Mouse (Mus musculus) adrenal gland, postnatal 14 days (tissue): ENCODE data around the gene Rnf114. TPM values are rescaled to one million over a fixed set of nuclear protein-coding genes. Genes with fewer than 3 reads are reported as not detected.

Source experiments
- DNase-seq: peaks from one replicate; pipeline ENCODE4 v3.0.0; 2021; ENCODE audit warnings: mixed read lengths
- total RNA-seq: library from RNA; stranded (reverse); gene quantifications from 2 replicates; pipeline ENCODE4 v1.2.3, GENCODE M21; 2021

The Rnf114 gene
- total RNA-seq, 1 experiment from 2014 or later: 57.6 TPM

DNA sequence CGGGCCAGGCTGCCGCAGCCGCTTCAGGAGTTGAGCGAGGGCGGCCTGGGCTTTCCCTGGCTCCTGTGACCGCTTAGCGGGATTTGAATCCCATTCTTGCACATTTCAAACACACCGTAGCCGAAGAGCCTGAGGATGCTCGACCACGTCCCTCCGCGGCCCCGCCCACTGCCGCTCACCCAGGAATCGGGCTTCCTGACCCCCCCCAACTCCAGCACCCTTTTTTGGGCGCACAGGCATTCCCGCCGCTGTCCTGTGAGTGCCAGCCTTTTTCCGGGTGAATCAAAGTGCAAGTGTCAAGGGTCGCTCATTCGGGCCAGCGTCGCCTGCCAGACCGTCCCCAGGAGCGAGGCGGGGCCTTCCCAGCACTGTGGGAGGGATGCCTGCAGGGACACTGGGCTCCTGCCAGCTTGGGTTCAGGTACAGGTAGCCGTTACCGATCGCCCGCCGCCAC, 11.5 kb downstream of the Rnf114 start:
- peak; percentile 82 for DNase-seq

DNA sequence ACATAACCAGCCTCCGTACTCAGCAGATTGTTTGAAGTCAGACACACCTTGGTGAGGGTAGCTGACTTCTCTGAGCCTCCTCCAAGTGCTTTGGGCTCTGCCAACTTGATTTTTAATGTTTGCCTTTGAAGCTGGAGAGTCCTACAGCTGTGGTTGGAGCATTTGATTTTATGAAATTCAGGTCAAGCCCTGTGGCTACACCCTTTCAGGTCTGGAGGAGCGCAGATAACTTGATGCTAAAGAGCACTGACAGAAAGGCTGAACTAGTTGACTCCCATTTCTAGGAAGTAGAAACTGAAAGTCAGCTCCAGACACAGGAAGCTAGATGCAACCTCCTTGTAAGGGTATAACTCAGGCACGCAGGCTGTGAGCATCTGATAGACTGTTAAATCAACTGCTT, 12.7 kb downstream of the Rnf114 start:
- DNase-seq: no peak

DNA sequence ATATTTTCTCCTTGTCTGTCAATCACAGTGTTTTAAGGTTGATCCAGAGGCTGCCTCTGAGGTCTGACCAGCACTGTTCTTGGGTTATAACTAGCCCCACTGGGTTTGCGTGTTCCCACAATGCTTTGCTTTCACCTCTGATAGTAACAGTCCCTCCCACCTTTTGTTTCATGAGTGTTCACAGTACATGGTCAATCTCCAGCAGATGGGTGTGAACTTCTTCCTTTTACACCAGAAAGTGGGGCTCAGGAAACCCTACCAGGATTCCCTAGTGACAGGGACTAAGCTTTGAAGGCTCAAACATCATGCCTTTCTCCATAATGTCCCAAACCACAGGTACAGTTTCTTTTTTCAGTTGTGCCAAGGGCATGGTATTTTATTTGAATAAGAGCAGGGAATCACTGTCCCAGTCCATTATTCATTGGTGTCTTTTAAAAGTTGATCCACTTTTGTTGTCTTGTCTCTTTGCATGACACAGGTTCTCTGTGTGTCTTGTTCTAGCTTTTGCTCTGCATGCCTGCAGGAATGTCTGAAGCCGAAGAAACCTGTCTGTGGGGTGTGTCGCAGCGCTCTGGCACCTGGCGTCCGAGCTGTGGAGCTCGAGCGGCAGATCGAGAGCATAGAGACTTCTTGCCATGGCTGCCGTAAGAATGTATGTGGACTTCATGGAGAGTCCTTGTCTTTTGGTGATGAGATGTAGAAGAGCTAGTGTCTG, 14.3 kb downstream of the Rnf114 start:
- DNase-seq: no peak

DNA sequence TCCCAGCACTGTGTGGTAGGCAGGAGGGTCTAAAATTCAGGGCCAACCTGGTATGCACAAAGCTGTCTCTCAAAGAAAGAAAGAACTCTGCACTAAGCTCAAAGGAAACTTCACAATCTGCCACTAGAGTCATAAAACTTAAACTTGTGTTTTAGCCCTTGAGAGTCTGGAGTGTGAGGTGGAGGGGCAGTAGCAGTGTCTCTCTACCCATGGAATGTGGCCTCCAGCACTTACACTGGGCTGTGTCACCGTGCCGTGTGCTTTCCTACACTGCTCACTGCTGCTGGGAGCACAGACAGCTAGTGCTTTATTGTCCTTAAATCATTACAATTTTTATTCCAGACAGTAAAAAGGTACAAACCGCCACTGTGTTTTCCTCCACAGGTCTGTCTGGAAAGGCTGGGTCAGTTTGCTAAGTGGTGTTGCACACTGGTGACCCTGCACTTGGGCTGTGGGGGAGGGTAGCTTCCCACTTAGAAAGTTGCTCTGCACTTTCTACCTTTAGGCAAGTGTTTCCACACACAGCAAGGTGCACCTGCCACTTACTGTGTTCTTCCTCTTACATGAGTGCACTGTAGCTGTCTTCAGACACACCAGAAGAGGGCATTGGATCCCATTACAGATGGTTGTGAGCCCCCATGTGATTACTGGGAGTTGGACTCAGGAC, 15.4 kb downstream of the Rnf114 start:
- DNase-seq: no peak

GRCm38 (mm10) chr2:167508569-167508968, 16.1 kb downstream of the Rnf114 start:
- no peak for DNase-seq

- no peak for DNase-seq
These were observed 18.0 kb downstream of the Rnf114 start for GRCm38 (mm10) chr2:167510485-167510884.

DNA sequence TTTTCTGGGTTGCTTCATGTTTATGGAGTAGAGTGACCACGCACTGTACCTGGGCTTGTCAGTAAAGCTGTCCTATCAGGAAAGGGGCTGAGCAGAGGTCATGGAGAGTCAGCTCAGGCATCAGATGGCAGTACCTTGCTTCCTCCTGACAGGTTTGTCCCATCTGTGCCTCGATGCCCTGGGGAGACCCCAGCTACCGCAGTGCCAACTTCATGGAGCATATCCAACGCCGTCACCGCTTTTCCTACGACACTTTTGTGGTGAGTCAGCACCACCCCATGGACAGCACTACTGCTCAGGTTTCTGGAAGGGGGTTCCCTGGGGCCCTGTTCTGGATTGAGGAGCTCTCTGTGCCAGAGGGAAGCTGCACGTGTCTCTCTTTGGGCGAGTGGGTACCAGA, 19.9 kb downstream of the Rnf114 start:
- DNase-seq: no peak

DNA sequence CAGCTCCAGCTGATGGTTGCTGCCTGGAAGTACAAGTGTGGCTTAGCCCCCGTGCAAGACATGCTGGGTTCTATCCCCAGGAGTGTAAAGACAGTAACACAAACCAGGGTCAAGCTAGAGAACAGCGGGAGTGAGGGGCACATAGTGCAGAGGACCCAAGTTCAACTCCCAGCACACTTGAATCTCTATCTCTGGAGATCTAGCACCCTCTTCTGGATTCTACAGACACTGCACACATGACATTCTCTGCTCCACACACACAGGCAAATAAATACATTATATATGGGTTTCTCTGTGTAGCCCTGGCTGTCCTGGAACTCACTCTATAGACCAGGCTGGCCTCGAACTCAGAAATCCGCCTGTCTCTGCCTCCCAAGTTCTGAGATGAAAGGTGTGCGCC, 20.5 kb downstream of the Rnf114 start:
- DNase-seq: no peak

DNA sequence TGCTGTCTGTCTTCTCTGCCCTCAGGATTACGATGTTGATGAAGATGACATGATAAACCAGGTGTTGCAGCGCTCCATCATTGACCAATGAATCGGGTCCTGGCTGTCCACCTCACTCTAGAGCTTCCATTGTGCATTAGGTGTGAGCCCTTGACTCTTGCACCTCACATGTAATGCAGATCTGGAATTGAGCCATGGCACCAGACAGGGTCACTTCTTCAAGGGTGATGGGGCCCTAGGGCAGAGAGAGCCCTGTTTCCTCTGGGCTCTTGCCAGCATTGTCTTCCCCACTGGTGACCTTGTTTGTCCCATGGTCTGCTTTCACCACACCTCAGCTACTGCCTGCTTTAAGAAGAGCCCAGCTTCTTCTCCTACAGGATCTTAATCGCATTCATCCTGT, 22.2 kb downstream of the Rnf114 start:
- DNase-seq: no peak

DNA sequence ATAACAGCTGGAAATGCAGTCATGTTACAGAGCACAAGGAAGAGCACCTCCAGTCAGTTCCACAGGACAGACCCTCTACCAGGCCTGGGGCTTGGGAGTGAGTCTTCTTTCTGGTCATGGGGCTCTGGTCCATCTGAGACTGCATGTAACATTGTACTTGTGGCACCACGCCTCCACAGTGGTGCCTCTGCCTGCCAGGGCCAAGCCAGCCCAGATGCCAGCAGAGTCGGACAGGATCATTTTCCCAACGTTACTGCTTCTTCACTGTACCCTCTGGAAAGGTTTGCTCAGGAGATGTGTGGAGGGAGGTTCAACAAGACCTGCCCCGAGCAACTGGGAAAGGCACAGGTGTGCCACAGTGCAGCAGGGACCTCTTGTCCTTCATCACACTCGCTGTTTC, 23.2 kb downstream of the Rnf114 start:
- DNase-seq: no peak

DNA sequence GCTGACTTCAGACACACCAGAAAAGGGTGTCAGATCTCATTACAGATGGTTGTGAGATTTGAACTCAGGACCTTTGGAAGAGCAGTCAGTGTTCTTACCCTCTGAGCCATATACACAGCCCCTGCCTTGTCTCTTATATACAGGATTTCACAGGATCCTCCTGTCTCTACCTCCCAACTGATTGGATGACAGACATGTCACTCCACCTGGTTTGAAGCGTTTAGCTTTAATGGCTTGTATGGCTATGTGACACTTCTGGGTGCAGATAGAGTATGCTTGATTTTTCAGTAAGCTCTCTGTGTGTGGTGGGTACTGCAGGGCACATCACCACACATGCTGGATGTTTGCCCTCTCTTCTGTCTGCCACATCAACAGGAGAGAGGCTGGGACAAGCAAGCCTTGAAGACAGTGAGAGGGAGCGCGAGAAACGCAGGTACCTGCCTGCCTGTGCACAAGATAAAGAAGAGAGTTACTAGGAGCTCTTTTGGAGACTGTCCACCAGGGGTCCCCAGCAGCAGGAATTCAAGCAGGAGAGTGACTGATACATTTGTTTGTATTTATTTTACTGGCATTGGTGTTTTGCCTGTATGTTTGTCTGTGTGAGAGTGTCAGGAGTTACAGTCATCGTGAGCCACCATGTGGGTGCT, 27.3 kb downstream of the Rnf114 start:
- no peak for DNase-seq

GRCm38 (mm10) chr2:167528278-167528677, 35.8 kb downstream of the Rnf114 start:
- DNase-seq: peak; percentile 32

GRCm38 (mm10) chr2:167529935-167530513, 37.6 kb downstream of the Rnf114 start:
- no peak for DNase-seq

DNA sequence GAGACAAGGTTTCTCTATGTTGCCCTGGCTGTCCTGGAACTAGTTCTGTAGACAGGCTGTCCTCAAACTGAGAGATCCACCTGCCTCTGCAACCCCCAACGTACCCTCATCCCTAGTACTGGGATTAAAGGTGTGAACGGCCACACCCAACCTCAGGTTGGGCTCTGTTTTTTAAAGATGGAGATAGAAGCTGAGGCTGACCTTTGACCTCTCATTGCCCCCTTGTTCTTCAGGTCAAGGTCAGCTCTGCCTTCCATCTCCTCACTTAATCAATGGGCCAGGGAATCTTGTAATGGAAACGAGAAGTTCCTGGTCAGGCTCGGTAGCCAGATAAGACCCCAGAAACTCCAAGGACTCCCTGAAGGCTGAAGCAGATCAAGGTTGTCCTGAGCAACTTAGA, 38.1 kb downstream of the Rnf114 start:
- no peak for DNase-seq

GRCm38 (mm10) chr2:167532131-167532530, 39.7 kb downstream of the Rnf114 start:
- DNase-seq: peak; percentile 71

DNA sequence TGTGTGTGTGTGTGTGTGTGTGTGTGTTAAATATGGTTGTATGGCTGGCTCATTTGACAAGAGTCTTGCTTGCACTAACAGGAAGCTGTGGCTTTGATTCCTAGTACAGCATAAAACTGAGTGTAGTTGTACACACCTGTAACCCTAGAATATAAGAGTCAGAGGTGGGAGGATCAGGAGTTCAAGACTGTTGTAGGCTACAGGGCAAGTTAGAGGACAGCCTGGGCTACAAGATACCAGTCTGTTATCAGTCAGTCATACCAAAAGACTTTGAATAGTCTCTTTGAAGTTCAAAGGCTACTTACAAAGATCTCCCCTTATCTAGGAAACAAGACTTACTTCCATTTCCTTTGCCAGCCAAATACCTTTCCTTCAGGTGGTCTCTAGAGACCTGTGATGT, 41.4 kb downstream of the Rnf114 start:
- DNase-seq: no peak

DNA sequence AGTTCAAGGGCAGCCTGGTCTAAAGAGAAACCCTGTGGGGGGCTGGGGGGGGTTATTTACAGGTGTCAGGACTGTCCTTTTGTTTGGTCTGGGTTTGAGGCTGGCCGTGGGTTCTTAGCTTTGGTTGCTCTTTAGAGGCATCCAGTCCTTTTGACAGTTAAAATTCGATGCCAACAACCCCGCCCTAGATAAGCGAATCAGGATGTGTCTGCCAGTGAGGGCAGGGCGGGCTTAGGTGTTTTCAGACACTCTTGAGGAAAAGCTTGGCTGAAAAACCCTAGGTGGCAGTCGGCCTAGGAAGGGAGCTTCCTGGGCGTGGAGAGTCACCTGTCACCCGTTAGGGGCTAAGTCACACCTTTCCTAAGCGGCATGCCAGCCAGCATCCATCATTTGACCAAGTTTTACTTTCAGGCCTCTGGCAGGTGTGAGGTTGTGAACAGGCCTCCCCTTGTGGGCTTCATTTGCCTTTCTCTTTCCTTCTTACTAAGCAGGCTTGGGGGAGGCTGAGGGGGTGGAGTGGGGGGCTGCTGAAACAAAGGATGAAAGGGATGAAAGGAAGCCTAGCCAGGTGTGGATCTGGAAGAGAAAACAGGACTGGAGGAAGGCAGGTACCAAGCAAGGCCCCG, 44.0 kb downstream of the Rnf114 start:
- no peak for DNase-seq

DNA sequence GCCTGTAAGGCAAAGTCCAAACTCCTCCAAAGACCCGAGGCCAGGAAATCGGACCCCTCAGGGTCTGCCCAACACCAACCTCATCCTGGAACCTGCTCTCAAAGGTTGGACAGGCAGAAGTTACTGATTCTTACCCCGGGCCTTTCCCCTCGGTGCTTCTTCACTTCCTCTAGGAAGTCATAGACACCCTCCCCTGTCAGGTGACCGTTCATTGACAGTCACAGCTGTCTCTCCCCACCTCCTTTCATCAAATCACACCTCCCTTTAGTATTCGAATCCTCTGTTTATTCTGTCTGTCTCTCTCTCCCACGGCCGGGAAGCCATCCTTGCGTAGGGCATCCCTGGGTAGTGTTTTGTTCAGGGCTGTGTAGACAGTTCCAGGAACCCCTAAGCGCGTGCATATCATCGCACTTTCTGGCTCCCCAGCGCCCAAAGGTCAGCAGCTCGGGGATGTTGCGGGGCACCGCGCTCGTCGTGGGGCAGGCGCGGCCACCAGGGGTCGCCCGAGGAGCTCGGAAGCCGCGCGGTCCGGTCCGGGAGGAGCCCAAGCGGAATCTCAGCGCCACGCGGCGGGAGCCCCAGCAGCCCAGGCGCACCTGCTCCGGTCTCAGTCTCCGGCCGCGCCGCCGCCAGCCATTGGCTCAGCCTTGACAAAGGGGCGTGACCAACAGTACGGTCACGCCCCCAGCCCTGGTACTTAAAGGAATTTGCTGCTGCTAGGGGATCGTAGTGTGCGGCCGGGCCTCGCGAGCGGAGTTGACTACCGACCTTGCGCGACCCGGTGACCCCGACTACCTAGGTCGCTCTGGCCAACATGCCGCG, 45.2 kb downstream of the Rnf114 start, which contains the start of gene Snai1:
Snai1 (plus strand) TSS at position 720 of the 822 bp plus-strand sequence.
- DNase-seq: peak; percentile 97

- DNase-seq: peak; percentile 82
These were observed 46.3 kb downstream of the Rnf114 start for GRCm38 (mm10) chr2:167538671-167539306.

DNA sequence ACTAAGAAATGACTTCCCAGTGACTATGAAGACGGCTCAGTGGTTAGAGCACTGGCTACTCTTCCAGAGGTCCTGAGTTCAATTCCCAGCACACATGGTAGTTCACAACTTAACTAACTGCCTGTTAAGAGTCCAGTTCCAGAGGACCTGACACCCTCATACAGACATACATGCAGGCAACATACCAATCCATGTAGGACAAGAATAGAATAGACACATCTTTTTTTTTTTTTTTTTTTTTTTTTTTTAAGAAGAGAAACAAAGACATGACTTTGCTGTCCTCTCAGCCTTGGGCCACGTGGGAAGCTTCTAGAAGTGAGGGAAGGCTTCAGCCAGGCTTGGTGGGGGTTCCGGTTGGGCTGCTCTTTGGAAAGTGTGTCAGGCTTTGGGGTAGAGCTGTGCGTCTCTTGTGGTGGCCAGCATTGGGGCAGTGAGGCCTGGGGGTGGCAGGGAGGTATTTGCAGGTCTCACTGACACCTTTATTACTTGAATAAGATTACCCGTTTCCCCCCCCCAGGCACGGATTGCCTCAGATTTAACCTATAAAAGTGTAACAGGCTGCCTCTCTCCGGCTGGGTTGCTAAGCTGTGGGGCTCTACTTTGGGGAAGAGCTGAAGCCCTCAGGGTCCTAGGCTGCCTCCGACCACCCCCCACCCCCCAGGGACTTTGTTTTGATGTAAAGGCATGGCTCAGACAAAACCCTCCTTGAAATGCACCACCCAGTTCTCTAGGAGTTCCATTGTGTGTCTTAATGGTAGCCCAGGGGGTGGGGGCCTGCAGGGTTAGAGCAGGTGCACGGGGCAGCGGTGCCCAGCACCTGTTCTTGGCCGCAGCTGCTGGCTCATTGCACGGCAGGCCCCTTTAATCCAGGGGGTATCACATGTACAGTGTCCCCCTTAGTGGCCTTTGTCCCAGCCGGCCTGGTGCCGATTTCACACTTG, 47.4 kb downstream of the Rnf114 start:
- no peak for DNase-seq
